Mouse (Mus musculus): ENCODE data around the gene Pdf. TPM values are rescaled to one million over a fixed set of nuclear protein-coding genes. Genes with fewer than 3 reads are reported as not detected.
A peak's percentile ranks its signal among the peaks of the same experiment; 100 is the strongest.

The Pdf gene
- total RNA-seq (2021), result 10 to 100 TPM; 43.4 to 53.1 TPM

DNA sequence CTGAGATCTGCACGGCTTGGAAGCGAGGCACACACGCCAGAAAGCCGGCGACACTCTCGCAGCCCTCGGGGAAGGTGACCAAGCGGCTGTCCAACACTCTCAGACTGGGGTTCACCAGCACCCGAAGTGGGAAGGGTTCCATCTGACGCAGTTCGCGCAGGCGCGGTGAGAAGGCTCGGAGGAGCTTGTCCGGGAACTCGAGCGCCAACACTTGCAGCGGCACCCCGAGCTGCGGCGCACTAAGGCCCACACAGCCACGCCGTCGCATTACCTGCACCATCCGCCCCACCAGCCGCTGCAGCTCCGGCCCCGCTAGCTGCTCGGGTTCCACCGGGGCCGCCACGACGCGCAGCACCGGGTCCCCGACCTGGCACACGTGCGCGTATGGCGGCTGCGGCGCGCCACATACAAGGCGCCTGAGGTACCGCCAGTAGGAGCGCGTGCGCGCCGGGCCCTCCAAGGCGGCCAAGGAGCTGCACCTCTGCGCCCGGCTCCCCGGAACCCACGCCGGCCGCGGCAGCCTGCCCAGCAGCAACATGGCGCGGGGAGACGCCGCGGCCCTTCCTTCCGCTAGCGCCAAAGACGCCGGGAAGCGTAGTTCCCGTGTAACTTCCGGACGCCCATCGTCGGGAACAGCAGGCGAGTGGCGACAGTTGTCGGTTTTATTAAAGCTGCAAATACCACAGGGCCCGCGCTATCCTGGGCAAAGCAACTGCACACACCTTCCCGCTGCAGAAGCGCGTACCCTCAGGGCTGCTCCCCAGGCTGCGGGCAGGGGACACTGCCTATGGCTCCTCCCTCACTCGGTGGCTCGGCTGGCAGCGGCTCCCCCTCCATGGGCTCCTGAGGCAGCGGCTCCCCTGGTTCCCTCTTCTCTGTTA lies at the start of gene Pdf:
Pdf (minus strand) TSS at position 554 of the 881 bp plus-strand sequence.
- peak; percentile 87 for DNase-seq
- intact Hi-C loops (cut with DNase I), result loop anchor here (2.0 kb wide), 1 partner anchor 18 kb away; the partner anchor contains the start of gene Vps4a

DNA sequence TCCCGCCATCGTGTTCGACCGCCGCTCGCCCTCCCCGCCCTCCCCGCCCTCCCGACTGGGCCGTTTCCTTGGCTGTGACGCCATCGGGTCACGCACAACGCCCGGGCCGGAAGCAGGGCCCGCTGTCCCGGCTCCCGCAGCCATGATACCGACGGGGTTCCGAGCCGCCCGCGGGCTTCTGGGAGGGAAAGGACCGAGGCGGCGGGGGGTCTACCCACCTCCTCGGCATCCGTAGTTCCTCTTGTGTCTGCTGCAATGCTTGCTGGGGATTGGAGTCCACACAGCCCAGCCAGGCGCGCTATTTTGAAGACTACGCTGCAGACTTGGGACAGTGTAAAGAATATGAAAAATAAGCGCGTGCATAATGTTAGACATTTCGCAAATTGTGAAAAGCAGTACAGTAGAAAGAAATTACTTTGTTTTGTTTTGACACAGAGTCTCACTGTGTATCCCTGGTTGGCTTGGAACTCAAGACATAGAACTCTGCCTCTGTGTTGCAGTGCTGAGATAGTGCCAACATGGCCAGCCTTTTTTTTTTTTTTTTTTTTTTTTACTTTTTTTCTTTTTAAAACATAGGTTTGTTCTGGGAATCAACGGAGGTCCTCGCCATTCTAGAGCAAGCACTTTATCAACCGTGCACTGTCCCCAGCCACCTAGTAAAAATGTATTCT lies 48.1 kb upstream of the Pdf start, which contains the start of gene Terf2:
Terf2 (minus strand) TSS at position 182 of the 671 bp plus-strand sequence.
- intact Hi-C loops (cut with DNase I), result no loop called here

DNA sequence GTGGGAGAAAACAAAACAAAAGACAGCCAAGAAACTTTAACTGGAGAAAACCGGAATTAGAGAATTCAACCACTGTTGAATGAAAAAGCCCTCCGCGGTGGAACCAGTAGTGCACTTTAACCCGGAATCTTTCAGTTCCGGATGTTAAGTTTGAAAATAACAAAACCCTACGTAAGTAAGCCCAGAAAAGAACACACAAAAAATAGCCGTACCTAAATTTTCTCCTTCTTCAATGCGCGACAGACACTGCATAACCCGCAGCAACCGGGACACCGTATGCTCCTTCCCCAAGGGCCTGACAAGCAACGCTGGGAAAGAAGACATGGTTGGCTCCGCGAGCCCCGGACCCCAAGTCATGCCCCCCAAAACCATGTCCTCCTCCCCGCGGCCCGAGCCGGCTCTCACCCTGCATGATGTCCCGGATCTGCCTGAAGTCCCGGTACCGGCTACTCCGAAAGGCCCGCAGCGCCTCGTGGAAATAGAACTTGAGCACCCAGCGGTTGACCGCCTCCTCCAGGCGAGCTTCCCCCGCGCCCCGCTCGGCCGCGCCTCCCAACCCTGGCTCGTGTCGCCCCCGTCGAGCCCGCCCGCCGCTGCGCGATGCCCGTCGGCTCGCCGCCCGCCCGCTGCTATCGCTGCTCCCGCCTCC lies 47.4 kb upstream of the Pdf start:
- no peak for DNase-seq
- intact Hi-C loops (cut with DNase I), result no loop called here

More for the DNA sequence above, 48.1 kb upstream of the Pdf start, which contains the start of gene Terf2:
- peak; percentile 95 for DNase-seq

DNA sequence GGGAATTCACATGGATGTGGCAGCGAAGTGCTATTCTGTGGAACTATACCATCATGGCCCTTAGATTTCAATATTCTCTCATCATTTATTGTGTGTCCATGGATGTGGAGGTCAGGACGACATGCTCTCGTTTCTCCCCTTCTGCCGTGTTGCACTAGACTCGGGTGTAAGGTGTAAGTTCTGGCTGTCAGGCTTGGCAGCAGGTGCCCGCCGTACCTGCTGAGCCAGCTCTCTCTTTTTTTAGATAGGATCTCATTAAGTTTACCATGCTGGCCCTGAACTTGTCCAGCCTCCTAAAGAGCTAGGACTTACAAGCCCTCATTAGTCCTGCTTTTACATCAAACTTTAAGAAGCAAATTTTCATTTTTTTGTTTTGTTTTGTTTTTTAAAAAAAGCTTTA lies 42.1 kb upstream of the Pdf start:
- no peak for DNase-seq
- intact Hi-C loops (cut with DNase I), result no loop called here

DNA sequence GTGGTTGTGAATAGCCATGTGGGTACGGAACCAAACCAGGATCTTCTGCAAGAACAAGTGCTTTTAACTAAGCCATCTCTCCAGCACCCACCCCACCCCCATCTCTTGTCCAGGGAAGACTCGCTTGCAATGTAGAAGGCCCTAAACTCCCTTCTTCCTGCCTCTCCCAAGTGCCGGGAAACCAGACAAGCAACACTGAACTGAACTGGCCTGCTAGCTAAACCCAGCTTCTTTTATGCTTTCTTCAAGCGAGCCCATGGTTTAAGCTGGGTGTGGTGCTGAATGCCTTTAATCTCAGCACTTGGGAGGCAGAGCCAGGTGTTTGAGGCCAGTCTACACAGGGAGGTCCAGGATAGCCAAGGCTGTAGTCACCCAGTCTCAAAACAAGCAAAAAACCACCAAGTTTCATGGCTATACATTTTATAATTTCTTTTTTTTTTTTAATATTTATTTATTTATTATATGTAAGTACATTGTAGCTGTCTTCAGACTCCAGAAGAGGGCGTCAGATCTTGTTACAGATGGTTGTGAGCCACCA lies 40.2 kb upstream of the Pdf start:
- no peak for DNase-seq

DNA sequence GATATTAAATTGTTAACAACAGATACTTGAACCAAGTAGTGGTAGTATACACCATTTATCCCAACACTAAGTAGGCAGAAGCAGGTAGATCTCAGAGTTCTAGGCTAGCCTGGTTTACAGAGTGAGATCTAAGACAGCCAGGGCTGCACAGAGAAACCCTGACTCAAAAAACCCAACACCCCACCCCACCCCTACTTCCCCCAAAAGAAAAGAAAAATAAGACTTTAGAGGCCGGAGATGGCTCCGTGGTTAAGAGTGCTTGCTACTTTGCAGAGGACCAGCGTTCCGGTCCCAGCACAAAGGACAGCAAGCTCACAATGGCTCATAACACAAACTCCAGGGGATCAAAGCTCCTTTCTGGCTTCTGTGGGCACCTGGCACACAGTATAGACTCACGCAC lies 37.6 kb upstream of the Pdf start:
- DNase-seq, result no peak
- intact Hi-C loops (cut with DNase I), result no loop called here

More for the DNA sequence above, 40.2 kb upstream of the Pdf start:
- intact Hi-C loops (cut with DNase I), result no loop called here

DNA sequence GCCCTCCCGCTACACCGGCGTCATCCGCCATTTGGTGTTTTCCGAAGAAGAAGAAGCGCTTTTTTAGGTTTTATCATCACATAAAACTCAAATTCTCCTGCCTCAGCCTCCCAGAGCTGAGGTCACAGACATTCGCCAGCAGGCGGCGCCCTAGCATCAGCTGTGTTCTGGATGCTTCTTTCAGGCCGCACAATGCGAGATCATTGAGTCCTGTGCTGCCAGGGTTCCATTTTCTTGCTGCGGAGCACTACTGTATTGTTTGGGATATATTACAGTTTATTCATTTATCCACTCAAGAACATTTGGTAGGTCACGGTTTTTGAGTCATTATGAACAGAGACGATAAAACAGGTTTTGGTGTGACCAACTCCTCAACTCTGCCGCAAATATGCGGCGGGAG lies 36.9 kb upstream of the Pdf start:
- DNase-seq, result no peak
- intact Hi-C loops (cut with DNase I), result no loop called here

DNA sequence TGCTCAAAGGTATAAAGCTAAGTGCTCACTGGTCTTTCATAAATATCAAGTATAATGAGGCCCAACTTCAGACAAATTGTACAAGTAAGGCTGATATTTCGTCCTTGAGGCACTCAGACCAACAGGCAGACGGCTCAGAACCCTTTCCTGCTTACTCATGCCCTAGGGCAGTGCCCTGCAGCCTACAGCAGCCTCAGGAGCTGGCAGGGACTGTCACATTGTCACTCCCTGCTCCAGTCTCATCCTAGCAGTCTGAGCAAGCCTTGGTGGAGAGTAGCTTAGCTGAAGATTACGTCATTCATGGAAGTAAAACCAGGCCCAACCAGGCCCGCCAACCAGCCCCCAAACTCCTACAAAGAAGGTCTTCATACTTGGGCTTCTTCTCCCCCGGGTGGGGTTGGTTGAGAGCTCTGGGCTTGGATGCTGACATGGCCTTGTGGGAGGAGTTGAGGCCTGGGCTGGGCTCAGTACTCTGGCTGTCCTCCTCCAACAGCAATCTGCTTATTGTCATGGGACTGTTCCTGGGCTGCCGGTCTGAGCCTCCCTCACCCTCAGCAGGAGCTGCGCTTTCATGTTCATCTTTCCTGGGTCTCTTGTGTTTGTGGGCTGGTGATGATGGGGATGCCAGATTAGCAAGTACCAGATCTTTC lies 27.9 kb upstream of the Pdf start:
- peak; percentile 37 to 46 for DNase-seq
- intact Hi-C loops (cut with DNase I), result no loop called here

DNA sequence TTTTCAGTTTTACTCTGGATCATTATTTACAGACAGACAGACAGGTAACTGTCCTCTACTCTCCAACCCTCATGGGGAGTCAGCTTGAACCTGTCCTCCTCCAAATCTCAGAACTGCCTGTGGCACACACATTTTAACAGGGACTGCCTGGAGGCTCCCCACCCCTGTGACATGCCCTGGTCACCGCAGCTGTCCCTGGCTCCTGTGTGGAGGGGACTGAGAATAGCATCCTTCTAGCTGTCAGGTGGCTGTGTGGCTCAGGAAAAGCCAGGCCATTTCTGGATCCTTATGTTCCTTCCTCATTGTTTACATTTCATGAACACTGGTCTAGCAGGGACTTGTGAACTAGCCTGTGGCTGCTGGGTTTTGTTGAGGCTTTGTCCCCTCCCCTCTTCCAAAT lies 25.7 kb upstream of the Pdf start:
- intact Hi-C loops (cut with DNase I), result no loop called here
- no peak for DNase-seq

DNA sequence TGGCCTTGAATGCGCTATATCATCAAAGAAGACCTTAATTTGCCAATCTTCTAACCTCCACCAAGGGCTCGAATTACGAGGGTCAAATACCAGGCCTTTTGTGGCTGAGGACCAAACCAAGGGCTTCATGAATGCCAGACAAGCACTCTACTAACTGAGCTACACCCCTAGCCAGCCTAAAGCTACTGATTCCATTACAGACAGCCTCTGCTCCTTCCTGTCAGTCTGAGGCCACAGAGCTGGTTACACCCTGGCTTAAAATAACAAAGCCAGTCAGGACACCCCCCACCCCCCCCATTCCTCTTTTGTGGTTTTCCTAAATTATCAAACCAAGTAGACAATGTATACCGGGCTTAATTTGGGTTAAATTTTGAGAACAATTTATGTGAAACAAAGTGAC lies 25.3 kb upstream of the Pdf start:
- no peak for DNase-seq
- intact Hi-C loops (cut with DNase I), result no loop called here

DNA sequence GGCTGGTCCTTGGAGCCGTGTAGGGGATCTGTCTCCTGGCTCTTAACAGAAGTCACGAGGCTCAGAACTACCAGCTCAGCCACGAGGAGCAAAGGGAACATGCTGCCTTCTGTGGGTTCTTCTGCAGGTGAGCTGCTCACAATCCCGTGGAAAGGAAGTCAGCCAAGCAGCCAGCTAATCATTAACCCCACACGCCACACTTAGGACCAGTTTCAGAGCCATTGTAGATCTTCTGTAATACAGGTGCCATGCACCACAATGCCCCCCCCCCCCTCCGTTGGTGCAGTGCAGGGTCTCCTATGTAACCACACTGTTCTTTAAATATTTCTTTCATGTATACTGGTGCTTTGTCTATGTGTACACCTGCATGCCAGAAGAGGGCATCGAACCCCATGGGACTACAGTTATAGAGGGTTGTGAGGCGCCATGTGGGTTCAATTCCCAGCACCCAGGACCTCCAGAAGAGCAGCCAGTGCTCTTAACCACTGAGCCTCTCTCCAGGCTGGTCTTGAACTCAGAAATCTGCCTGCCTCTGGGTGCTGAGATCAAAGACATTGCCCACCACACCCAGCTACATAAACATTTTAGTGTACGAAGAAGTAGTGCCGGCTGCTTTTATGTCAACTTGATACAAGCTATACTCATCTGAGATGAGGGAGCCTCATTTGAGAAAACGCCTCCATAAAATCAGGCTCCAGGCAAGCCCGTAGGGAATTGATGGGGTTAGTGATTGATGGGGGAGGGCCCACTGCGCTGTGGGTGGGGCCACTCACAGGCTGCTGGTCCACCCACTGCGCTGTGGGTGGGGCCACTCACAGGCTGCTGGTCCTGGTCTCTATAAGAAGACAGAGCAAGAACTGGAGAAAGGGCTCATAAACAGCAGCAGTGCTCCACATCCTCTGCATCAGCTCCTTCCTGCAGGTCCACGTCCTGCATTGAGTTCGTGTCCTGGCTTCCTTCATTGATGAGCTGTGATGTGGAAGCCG lies 17.4 kb upstream of the Pdf start, which contains the start of gene Tmed6:
Tmed6 (minus strand) TSS at position 134 of the 986 bp plus-strand sequence.
- no peak for DNase-seq
- intact Hi-C loops (cut with DNase I), result no loop called here

DNA sequence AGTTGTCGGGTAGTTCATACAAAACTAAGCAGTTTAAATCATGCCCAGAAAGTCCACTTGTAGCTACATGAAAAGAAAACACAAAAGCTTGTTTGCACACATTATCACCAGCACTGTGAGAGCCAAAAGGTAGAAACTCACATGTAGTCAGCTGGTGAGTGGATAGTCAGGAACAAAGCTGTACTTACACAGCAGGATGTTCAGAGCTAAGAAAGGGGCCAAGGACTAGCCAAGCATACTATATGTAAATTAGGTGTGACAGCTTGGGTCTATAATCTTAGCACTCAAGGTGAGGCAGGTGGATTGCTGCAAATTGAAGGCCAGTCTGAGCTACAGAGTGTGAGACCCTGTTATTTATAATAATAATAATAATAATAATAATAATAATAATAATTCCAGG lies 14.2 kb upstream of the Pdf start:
- intact Hi-C loops (cut with DNase I), result no loop called here
- no peak for DNase-seq

DNA sequence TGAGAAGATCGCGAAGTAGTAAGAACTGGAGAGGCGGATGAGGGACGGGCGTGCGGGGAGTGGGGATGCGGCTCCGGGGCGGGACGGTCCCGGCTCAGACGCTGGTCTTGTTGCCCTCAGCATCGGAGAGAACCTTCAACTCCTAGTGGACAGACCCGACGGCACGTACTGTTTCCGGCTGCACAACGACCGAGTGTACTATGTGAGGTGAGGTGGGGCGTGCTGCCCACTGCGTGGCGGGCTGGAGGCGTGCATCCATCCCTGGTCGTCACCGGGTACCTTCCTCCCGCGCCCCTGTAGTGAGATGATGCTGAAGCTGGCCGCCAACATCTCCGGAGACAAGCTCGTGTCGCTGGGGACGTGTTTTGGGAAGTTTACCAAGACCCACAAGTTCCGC lies 8.6 kb upstream of the Pdf start:
- intact Hi-C loops (cut with DNase I), result no loop called here

DNA sequence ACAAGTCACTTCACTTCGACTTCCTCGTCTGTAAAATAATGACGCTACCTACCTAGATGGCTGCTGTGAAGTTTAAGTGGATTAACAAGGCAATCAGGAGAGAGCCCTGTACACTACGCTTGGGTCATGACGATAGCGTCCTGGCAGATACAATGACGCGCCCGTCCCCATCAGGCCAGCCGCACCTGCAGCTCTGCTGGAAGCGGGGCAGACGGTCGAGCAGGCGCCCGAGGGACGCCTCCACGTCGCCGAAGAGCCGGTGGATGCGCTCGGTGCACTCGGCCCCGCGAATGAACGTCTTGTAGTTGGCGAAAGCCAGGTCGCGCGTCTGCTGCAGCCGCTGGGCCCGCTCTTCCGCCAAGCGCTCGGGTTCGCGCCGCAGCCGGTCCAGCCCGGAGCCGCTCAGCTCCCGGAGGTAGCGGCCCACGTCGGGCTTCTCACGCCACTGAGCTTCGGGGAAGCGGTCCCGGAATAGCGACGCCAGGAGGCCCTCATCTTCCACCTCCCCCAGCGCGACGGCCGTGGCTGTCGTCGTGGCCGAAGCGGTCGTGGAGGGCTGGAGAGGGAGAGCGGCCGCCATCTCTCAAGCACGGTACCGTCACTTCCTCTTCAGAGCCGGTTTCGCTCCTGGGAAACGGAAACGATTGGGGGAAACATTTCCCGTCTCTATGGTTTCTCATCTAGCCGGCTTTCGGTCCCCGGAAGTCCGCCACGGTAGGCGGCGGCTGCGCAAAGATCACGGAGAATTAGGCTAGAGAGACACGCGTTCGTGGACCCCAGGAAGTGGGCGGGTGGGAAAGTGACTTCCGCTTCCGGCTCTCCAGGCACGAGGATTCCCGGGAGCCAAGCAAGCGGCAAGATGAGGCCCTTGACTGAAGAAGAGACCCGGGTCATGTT lies 7.9 kb upstream of the Pdf start, which contains the start of the genes Cog8 and Nip7:
Cog8 (minus strand) TSS at position 614 of the 897 bp plus-strand sequence.
Nip7 (plus strand) TSS at position 802 of the 897 bp plus-strand sequence.
- intact Hi-C loops (cut with DNase I), result no loop called here
- DNase-seq, result peak; percentile 98

More for the DNA sequence above, 8.6 kb upstream of the Pdf start:
- no peak for DNase-seq

DNA sequence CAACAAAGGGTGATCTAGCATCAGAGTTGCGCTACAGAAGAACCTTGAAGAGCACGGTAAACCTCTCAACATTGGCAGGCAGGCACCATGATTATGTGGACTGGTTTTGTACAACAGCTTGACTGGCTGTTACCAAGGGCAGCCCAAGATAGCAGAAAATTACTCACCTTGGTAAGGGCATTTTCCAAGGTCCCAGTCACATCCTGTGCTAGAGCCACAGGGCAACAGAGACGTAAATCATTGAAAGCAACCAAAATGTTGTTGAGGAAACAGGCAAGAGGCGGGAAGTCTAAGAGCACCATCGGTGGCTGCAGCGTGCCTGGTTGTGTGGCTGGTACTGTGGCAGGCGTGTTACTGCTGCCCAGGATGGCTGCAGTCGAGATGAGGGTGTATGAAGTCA lies 3.6 kb upstream of the Pdf start:
- intact Hi-C loops (cut with DNase I), result no loop called here
- no peak for DNase-seq

DNA sequence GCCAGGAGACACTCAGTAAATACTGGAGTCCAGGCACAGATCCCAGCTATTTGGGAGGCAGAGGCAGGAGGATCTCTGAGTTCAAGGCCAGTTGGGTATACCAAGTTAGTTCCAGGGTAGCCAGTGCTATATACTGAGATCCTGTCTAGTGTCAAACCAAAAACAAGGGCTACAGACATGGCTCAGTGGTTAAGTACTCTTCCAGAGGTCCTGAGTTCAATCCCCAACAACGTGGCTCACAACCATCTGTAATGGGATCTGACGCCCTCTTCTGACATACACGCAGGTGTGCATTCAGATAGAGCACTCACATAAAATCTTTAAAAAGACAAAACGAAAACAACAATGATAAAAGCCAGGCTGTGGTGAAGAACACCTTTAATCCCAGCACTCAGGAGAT lies 1.1 kb upstream of the Pdf start:
- DNase-seq, result no peak
- intact Hi-C loops (cut with DNase I), result loop anchor here (2.0 kb wide), 1 partner anchor 19 kb away; the partner anchor contains the start of gene Vps4a

DNA sequence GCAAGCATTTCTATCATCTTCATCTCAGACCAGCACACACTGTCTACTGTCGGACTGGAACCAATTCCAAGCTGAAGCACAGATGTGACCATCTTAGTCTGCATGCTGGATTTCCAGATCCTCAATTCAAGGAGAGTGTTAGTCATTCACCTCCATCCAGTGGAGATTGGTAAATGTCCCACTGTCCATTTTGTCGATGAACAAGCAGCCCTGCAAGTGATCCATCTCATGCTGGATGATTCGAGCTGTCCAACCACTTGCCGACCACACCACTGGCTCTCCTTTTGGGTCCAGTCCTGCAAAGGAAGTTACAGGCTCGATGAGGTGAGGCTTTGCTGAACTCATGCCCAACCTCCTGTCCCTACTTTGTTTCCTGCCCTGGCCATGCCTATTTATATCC lies 1.4 kb downstream of the Pdf start:
- intact Hi-C loops (cut with DNase I), result no loop called here
- peak; percentile 23 to 31 for DNase-seq

DNA sequence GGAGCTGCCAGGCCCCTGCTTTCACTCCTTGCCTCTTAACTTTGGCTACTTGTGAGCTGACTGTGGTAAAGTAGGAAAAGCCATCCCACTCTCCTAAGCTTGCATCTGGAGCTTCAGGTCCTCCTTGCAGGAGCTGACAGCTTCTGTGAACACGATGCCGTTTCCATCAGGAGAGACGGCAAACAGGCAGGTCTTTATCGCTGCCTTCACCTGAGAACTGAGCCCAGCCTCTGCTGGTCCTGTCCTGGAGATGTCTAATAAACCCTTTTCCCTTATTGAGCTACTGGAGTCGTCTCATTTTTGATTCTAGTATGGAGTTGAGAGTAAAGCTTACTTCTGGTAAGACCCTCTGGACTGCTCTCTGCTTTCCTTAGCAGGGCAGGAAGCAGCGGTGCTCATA lies 2.9 kb downstream of the Pdf start:
- DNase-seq, result no peak
- intact Hi-C loops (cut with DNase I), result no loop called here

Data from heart, postnatal 10 days (tissue).